ENCODE assay signal across 8 mouse cellular contexts in the genomic region with DNA sequence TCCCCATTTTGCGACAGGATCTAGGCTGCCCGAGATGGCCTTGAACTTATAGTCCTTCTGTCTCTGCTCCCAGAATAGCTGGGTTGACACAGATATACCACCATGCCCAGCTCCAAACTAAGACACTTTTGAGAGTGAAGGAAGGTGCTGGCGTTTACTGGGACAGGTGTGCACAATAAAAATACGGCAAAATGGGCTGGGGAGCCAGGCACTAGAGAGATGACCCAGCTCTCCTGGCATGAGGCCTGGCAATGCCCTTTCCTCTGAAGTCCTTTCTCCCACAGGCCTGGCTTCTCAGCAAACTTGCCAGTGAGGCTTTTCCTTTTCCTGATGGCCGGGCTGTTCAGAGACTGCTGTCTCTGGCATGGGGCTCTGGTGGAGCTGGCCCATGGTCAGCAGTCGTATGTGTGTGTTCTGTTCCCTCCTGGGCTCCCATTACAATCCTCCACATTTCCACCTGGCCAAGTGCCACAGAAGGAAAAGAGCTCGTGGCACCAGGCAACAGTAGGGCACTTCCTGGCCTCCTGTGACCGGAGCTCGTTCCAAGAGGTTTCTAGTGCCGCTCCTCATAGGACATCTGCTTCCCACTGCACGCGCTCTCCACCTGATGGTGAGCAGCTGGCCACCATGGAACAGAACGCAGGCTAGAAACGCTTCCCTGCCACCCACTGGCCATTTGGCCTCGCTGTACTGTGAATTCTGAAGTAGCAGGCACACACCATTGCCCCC. TPM values are rescaled to one million over a fixed set of nuclear protein-coding genes. Genes with fewer than 3 reads are reported as not detected.
DNase-seq lines count a peak whose midpoint lies in the region; ATAC-seq lines count a peak whose summit lies in the region.
"Had no signal": no experiment of that assay in that cellular context is flagged by ENCODE, and none has a peak within 500 bp of the region (broad histone marks: within the 10 kb centered on the region; RNA-seq: fewer than 3 reads in every experiment).

No protein-coding gene starts in this region.

- DNase-seq in layer of hippocampus, adult 11-12 months (ENCODE audit: low spot score), result peak; percentile 36
- no peak for DNase-seq in layer of hippocampus, postnatal 36 days
- DNase-seq in cerebellum, postnatal 4 days (ENCODE audit: low spot score in 2 of 2), result peak; percentile 38 to 79
- peak; percentile 54 for DNase-seq in lung, postnatal 25 days (ENCODE audit: low spot score)
- no peak for DNase-seq in spleen, postnatal 10 days (ENCODE audit: low spot score in 2 of 2)
- DNase-seq in urinary bladder, postnatal 36 days (ENCODE audit: low spot score in 2 of 2), result no peak
- DNase-seq: thymus, postnatal 14 days had no signal

- ATAC-seq in cerebellum, adult (ENCODE audit: insufficient number of reproducible peaks, low FRiP score, low TSS enrichment), result peak; percentile 57; the same call in 1 of the 2 replicates

RNA-seq across cellular contexts. Expression of a gene that starts 14.5 kb away (rescaled TPM):
- total RNA-seq in layer of hippocampus, postnatal 36 days (2021), result 10 to 100 TPM; 51.0 to 54.4 TPM

RNA-seq across cellular contexts. Expression of a gene that starts 26.0 kb away (rescaled TPM):
- 10 to 100 TPM; 52.4 to 54.9 TPM for total RNA-seq in layer of hippocampus, postnatal 36 days (2021)

Comparison
In these comparisons a context has a peak if more than half of its experiments do, and no peak if none do; other contexts are left out.
1. DNase-seq: peak in layer of hippocampus, adult 11-12 months (single experiment), cerebellum, postnatal 4 days (2 of 2) and lung, postnatal 25 days (single experiment); none in layer of hippocampus, postnatal 36 days (0 of 2), spleen, postnatal 10 days (0 of 2) and urinary bladder, postnatal 36 days (0 of 2).